Mouse (Mus musculus) adrenal gland, adult 2 months (tissue): ENCODE results near the gene Ephx1. TPM values are rescaled to one million over a fixed set of nuclear protein-coding genes. Genes with fewer than 3 reads are reported as not detected.
A peak's percentile ranks its signal among the peaks of the same experiment; 100 is the strongest.
"Not testable (repeated sequence)": the region's sequence is repeated elsewhere in the genome, so short reads cannot be mapped to it uniquely, and the experiment has no call there.

Experiments used
- DNase-seq: peaks from one replicate; pipeline ENCODE4 v3.0.0; 2021
- polyA plus RNA-seq: library from polyadenylated mRNA; depleted of rRNA; stranded (reverse); fragments of >200 nt; gene quantifications from 2 replicates; pipeline ENCODE4 v1.2.3, GENCODE M21; 2012; rRNA removed
- total RNA-seq, 2 experiments: library from RNA; stranded (reverse); gene quantifications; 2 replicates each; pipeline ENCODE4 v1.2.3; 2021

Ephx1 gene
- total and polyA plus RNA-seq, 3 experiments, result 140 to 314 (median 209) TPM

- DNase-seq, result not testable (repeated sequence)
Observed at GRCm38 (mm10) chr1:180937631-180938030, 83.1 kb downstream of the Ephx1 start.

- peak; percentile 84 for DNase-seq
Observed at GRCm38 (mm10) chr1:180936610-180937398, 83.9 kb downstream of the Ephx1 start.

- no peak for DNase-seq
Observed at GRCm38 (mm10) chr1:180934467-180935419, 86.0 kb downstream of the Ephx1 start, which contains the start of gene Lefty1. Gene Lefty1 (plus strand): TSS chr1:180935022.

GRCm38 (mm10) chr1:180933659-180934058 lies 87.0 kb downstream of the Ephx1 start:
- no peak for DNase-seq

- DNase-seq, result no peak
Observed at GRCm38 (mm10) chr1:180931106-180931505, 89.6 kb downstream of the Ephx1 start.

GRCm38 (mm10) chr1:180929599-180929998 lies 91.1 kb downstream of the Ephx1 start:
- no peak for DNase-seq

- DNase-seq, result no peak
Observed at GRCm38 (mm10) chr1:180926286-180926685, 94.4 kb downstream of the Ephx1 start.

Other genes starting within 250 kb of the Ephx1 start
- 100 to 1,000 TPM; 639 to 657 TPM for gene H3f3a, start 207.0 kb downstream of the Ephx1 start, total RNA-seq
- gene H3f3a, start 207.0 kb downstream of the Ephx1 start, polyA plus RNA-seq, result 103 and 113 TPM in 2 replicates
- 10 to 100 TPM; 19.6 to 21.3 TPM for gene Sde2, start 169.8 kb downstream of the Ephx1 start, total RNA-seq
- gene Sde2, start 169.8 kb downstream of the Ephx1 start, polyA plus RNA-seq, result 3.2 and 4.7 TPM in 2 replicates
- under 1 TPM; 0.58 to 0.76 TPM for gene Lefty2, start 127.8 kb downstream of the Ephx1 start, total RNA-seq
- gene Lefty2, start 127.8 kb downstream of the Ephx1 start, polyA plus RNA-seq, result 0.19 and 0.83 TPM in 2 replicates
- gene Pycr2, start 116.6 kb downstream of the Ephx1 start, total RNA-seq, result 10 to 100 TPM; 24.1 to 46.1 TPM
- 80.7 and 88.7 TPM in 2 replicates for gene Pycr2, start 116.6 kb downstream of the Ephx1 start, polyA plus RNA-seq
- 10 to 100 TPM in 1 of 2 experiments, 1 to 10 TPM in 1; 2.0 to 11.3 TPM for gene Lefty1, start 85.9 kb downstream of the Ephx1 start, total RNA-seq
- gene Lefty1, start 85.9 kb downstream of the Ephx1 start, polyA plus RNA-seq, result 34.2 and 35.6 TPM in 2 replicates
- 10 to 100 TPM; 52.8 to 66.0 TPM for gene Tmem63a, start 78.6 kb downstream of the Ephx1 start, total RNA-seq
- 135 and 238 TPM in 2 replicates for gene Tmem63a, start 78.6 kb downstream of the Ephx1 start, polyA plus RNA-seq
- gene 9130409I23Rik, start 30.3 kb upstream of the Ephx1 start, total RNA-seq, result not detected
- gene 9130409I23Rik, start 30.3 kb upstream of the Ephx1 start, polyA plus RNA-seq, result not detected in 2 replicates
- 10 to 100 TPM; 15.3 to 16.6 TPM for gene Nvl, start 123.3 kb upstream of the Ephx1 start, total RNA-seq
- gene Nvl, start 123.3 kb upstream of the Ephx1 start, polyA plus RNA-seq, result 6.3 and 7.0 TPM in 2 replicates
- 10 to 100 TPM; 69.0 to 71.5 TPM for gene Cnih4, start 123.8 kb upstream of the Ephx1 start, total RNA-seq
- 6.0 and 9.2 TPM in 2 replicates for gene Cnih4, start 123.8 kb upstream of the Ephx1 start, polyA plus RNA-seq
- gene Wdr26, start 191.1 kb upstream of the Ephx1 start, total RNA-seq, result 100 to 1,000 TPM; 113 to 140 TPM
- gene Wdr26, start 191.1 kb upstream of the Ephx1 start, polyA plus RNA-seq, result 56.7 and 62.2 TPM in 2 replicates